Mouse (Mus musculus) B cell, adult 2 months (primary cell): ENCODE measurements around the gene Dusp8.

ENCODE experiments used
- DNase-seq, 2 experiments: peaks; one replicate each; pipeline ENCODE4 v3.0.0; 2022

Gene Dusp8

GRCm38 (mm10) chr7:142045344-142045743, 50.3 kb downstream of the Dusp8 start:
- no peak for DNase-seq

GRCm38 (mm10) chr7:142040756-142041155, 54.9 kb downstream of the Dusp8 start:
- DNase-seq: no peak

- DNase-seq: peak; percentile 65
Observed at GRCm38 (mm10) chr7:142037553-142038170, 58.0 kb downstream of the Dusp8 start.

GRCm38 (mm10) chr7:142035048-142035811, 60.4 kb downstream of the Dusp8 start:
- DNase-seq: no peak

GRCm38 (mm10) chr7:142034198-142034597, 61.4 kb downstream of the Dusp8 start:
- DNase-seq: no peak

- no peak for DNase-seq
Observed at GRCm38 (mm10) chr7:142030073-142030472, 65.6 kb downstream of the Dusp8 start.
